Mouse (Mus musculus) embryonic facial prominence, embryonic 14.5 days (tissue): ENCODE results near the gene Yeats2. TPM values are rescaled to one million over a fixed set of nuclear protein-coding genes. Genes with fewer than 3 reads are reported as not detected.

ENCODE experiments used
- ATAC-seq: fragments of 200-750 bp; cut with Nextera tagmentation; 2 replicates; pipeline ENCODE4 v1.8.0; 2017; ENCODE audit warnings: low read depth, moderate number of reproducible peaks, moderate TSS enrichment
- DNase-seq: peaks from one replicate; pipeline ENCODE4 v3.0.0-alpha.2; 2015; ENCODE audit warnings: low spot score
- H3K27ac ChIP-seq: fragments of 300-500 bp; sonication (generic); replicated peaks from 2 replicates; pipeline ENCODE4 v1.5.1; 2014; ENCODE audit warnings: low read depth, mild to moderate bottlenecking, low read length, moderate library complexity
- H3K27me3 ChIP-seq: fragments of 300-500 bp; sonication (generic); replicated peaks from 2 replicates; pipeline ENCODE4 v1.6.1; 2014; ENCODE audit warnings: low read length; ENCODE audit not compliant: control insufficient read depth, insufficient read depth
- H3K36me3 ChIP-seq: fragments of 300-500 bp; sonication (generic); 2 replicates; pipeline ENCODE4 v1.6.1; 2014; ENCODE audit warnings: low read length, mixed read lengths; ENCODE audit not compliant: control insufficient read depth, insufficient read depth
- H3K4me1 ChIP-seq: fragments of 300-500 bp; sonication (generic); 2 replicates; pipeline ENCODE4 v1.6.1; 2014; ENCODE audit warnings: antibody characterized with exemption, low read length; ENCODE audit not compliant: control insufficient read depth, insufficient read depth
- H3K4me2 ChIP-seq: fragments of 300-500 bp; sonication (generic); 2 replicates; pipeline ENCODE4 v1.6.1; 2014; ENCODE audit warnings: low read depth, mild to moderate bottlenecking, low read length, moderate library complexity, mixed read lengths
- H3K4me3 ChIP-seq: fragments of 300-500 bp; sonication (generic); 2 replicates; pipeline ENCODE4 v1.5.1; 2014; ENCODE audit warnings: low read depth, mild to moderate bottlenecking, low read length
- H3K9ac ChIP-seq: fragments of 300-500 bp; sonication (generic); 2 replicates; pipeline ENCODE4 v1.6.1; 2014; ENCODE audit warnings: low read depth, mild to moderate bottlenecking, low read length, moderate library complexity, mixed read lengths
- H3K9me3 ChIP-seq: fragments of 300-500 bp; sonication (generic); 2 replicates; pipeline ENCODE4 v1.6.1; 2016; ENCODE audit warnings: low read length; ENCODE audit not compliant: control insufficient read depth
- WGBS: fragments of 180-500 bp; shearing (Covaris S2); extraction: QIAGEN DNeasy Blood & Tissue Kit; methylation state at CpG from one replicate; pipeline ENCODE4 v1.1.7; 2014; 5-methylcytosine and 5-hydroxymethylcytosine counted together
- polyA plus RNA-seq: library from polyadenylated mRNA; unstranded; fragments of >200 nt; fragmentation: Nextera tagmentation; extraction: Ambion mirVana; gene quantifications from 2 replicates; pipeline ENCODE4 v1.2.1, GENCODE M21; 2014

Yeats2 gene
- polyA plus RNA-seq, 1 experiment from 2014 or later, result 25.4 TPM

DNA sequence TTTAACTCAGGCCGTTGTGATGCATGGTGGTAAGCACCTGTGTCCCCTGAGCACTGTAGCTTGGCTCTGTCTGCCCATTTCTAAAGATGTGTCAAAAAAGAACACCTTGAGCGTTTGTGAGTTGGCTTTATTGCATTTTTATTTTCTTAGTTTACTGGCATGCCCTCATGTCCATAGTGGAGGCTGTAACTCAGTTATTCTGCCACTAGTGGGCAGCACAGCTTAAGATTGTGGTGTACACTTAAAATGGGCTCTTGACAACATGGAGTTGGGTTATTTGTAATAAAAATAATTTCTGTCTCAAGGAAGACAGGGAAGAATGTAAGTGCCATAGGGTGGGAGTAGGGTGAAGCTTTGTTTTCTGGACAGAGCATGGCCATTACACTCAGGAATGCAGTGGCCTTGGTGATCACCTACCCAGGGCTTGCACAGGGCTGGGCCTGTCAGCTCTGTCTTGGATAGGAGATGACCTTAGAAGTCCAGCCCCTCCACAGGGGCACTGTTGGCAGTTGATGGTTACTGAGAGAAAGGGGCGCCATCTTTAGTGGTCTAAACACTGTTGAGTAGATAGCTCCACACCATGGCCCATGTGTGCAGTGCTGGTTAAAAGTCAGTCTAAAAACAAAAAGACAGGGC is 72.8 kb downstream of the Yeats2 start:
- Histone ChIP-seq H3K27me3 (no peaks in the 10 kb centered on the region), H3K4me3 (no peak overlapping the region), H3K27ac (no peak overlapping the region), H3K4me2 (no peak overlapping the region), H3K9ac (no peak overlapping the region), H3K4me1 (no peaks in the 10 kb centered on the region), H3K9me3 (no peaks in the 10 kb centered on the region), H3K36me3 (peaks cover 96% of the 10 kb centered on the region)
- WGBS, result 86% methylated on average over 3 of the region's 3 CpGs
- DNase-seq (peak; percentile 60), ATAC-seq (no peak)

DNA sequence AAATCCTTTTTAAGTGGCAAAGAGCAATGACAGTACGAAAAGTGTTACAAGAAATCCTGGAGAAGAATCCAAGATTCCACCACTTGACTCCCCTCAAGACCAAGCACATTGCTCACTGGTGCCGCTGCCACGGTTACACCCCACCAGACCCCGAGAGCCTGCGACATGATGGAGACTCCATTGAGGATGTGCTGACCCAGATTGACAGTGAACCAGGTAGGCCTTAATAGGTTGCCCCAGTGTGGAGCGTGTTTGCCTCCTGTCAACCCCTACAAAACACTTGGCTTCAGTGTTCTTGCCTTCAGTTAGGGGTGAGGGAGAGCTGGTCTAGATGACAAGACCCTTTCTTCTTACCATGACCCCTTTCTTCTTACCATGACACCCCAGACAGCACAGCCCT is 81.9 kb downstream of the Yeats2 start:
- ATAC-seq (no peak), DNase-seq (no peak)
- H3K9me3 ChIP-seq, result no peaks in the 10 kb centered on the region
- no peak overlapping the region for H3K9ac ChIP-seq
- H3K36me3 ChIP-seq, result peaks cover 83% of the 10 kb centered on the region
- H3K27me3 ChIP-seq, result no peaks in the 10 kb centered on the region
- H3K4me2 ChIP-seq, result no peak overlapping the region
- H3K4me1 ChIP-seq, result no peaks in the 10 kb centered on the region
- 95% methylated on average over 6 of the region's 6 CpGs for WGBS
- H3K4me3 ChIP-seq, result no peak overlapping the region
- no peak overlapping the region for H3K27ac ChIP-seq

DNA sequence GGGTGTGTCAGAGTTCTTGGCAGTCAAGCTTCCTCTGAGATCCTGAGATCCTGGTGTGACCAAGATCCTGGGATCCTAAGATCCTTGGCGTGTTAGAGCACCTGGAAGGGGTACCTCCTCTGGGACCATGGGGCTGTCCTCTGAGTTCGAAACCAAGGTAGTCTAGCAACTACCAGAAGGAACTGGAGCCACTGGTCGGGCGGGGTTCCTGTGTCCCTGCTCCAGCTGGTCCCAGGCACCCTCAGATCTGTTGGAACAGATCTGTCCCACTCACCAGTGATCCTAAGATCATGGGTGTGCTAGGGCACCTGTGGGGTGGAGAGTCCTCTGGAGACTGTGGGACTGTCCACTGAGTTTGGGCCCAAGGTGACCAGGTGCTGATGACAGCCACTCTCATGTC is 85.8 kb downstream of the Yeats2 start:
- Histone ChIP-seq H3K27ac (no peak overlapping the region), H3K9me3 (no peaks in the 10 kb centered on the region), H3K4me1 (no peaks in the 10 kb centered on the region), H3K27me3 (no peaks in the 10 kb centered on the region), H3K4me2 (no peak overlapping the region), H3K36me3 (peaks cover 82% of the 10 kb centered on the region), H3K9ac (no peak overlapping the region), H3K4me3 (no peak overlapping the region)
- DNase-seq (no peak), ATAC-seq (no peak)
- WGBS, result 90% methylated on average over 4 of the region's 4 CpGs

DNA sequence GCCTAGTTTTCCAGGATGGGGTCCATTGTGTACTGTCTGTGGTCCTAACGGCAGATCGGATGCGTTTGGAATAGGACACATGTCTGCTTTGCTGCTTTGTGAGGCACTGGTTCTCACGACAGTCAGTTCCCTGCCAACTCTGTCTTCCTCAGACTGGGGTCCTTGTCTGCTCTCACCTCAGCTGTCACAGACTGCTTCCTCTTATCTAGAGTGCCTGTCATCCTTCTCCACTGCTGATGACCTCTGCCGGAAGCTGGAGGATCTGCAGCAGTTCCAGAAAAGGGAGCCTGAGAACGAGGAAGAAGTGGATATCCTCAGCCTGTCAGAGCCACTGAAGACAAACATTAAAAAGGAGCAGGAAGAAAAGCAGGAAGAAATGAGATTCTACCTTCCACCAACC is 86.6 kb downstream of the Yeats2 start:
- no peak overlapping the region for H3K27ac ChIP-seq
- DNase-seq (no peak), ATAC-seq (no peak)
- no peaks in the 10 kb centered on the region for H3K27me3 ChIP-seq
- no peak overlapping the region for H3K9ac ChIP-seq
- H3K4me3 ChIP-seq, result no peak overlapping the region
- 73% methylated on average over 6 of the region's 6 CpGs for WGBS
- no peaks in the 10 kb centered on the region for H3K4me1 ChIP-seq
- H3K4me2 ChIP-seq, result no peak overlapping the region
- H3K36me3 ChIP-seq, result peaks cover 78% of the 10 kb centered on the region
- H3K9me3 ChIP-seq, result no peaks in the 10 kb centered on the region

DNA sequence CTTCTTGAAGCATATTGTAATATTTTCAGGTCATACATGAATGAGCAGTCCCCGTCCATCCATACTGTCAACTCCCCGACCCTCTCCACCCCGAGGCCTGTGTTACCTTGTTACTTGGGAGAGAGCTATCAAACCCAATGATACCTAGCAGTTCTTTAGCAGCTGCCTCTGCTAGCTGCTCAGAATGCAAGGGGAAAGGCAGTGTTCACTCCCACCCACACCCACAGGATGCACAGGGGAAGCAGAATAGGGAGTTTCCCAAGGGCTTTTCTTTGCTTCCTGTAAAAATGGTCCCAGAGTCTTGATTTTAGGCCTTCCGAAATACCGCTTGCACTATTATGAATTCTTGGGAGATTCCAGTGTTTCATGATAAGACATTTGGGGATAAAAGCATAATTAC is 87.3 kb downstream of the Yeats2 start:
- ATAC-seq (no peak), DNase-seq (no peak)
- Histone ChIP-seq H3K27me3 (no peaks in the 10 kb centered on the region), H3K27ac (no peak overlapping the region), H3K4me1 (no peaks in the 10 kb centered on the region), H3K4me3 (no peak overlapping the region), H3K4me2 (no peak overlapping the region), H3K9ac (no peak overlapping the region), H3K9me3 (no peaks in the 10 kb centered on the region), H3K36me3 (peaks cover 71% of the 10 kb centered on the region)
- 91% methylated on average over 5 of the region's 5 CpGs for WGBS

DNA sequence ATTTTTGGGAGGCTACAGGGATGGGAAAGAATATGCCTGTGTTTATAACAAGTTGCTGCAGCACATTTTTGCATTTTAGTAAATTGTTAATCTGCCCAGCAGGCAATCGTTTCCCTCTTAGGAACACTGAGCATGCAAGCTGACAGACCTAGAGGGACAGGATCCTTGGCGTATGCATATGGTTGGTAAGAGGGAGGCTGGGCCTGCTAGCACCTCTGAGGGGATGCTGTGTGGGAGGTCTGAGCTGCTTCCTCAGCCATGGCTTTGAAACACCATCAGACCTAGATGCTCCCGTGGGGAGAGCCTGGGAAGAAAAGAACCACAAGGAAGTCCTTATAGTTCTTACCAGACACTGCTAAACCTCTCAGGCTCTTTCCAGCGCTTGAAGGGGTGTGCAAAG is 93.5 kb downstream of the Yeats2 start:
- no peak overlapping the region for H3K9ac ChIP-seq
- DNase-seq (no peak), ATAC-seq (no peak)
- no peak overlapping the region for H3K27ac ChIP-seq
- H3K27me3 ChIP-seq, result no peaks in the 10 kb centered on the region
- H3K4me1 ChIP-seq, result no peaks in the 10 kb centered on the region
- peaks cover 33% of the 10 kb centered on the region for H3K36me3 ChIP-seq
- no peaks in the 10 kb centered on the region for H3K9me3 ChIP-seq
- no peak overlapping the region for H3K4me2 ChIP-seq
- no peak overlapping the region for H3K4me3 ChIP-seq
- WGBS, result 52% methylated on average over 4 of the region's 4 CpGs

DNA sequence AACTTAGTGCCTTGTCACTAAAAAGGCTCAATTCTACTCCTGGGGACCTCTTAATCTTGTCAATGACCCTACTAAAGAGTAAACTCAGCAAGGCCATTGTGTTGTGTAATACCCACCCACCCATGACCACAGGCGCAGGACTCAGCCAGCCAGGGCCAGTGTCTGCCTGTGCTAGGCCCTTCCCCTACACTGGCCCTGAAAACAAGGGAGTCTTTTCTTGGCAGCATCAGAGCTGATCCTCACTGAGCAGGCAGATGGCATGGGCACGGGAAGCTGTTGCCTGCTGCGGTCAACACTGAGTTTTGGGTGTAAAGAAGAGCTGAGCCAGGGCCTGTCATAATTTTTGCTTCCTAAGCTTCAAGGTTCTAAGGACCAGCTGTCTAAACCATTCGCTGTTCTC is 96.6 kb downstream of the Yeats2 start:
- Histone ChIP-seq H3K27me3 (no peaks in the 10 kb centered on the region), H3K27ac (no peak overlapping the region), H3K4me2 (no peak overlapping the region), H3K4me1 (no peaks in the 10 kb centered on the region), H3K4me3 (no peak overlapping the region), H3K9me3 (no peaks in the 10 kb centered on the region), H3K9ac (no peak overlapping the region), H3K36me3 (peaks cover 5% of the 10 kb centered on the region; the same call in 1 of the 2 replicates)
- DNase-seq, result no peak
- 65% methylated on average over 4 of the region's 4 CpGs for WGBS
- ATAC-seq, result no peak

DNA sequence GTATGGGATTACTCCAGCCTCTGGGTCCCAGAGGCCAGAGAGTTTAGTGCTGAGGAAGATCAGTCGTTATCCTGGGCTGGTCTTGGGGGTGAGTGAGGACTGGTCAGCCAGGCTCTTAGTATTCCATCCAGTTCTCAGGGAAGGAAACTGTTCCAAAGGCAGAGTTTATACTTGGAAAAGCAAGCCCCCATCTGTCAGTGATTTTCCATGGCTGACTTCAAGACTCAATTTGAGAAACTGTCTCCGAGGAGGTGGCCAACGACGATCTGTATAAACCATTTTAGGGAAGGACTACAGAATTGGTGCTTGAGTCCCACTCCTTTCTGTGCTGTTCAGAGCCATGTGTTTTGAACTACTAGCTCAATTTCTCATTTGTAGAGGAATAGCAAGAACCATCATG is 97.8 kb downstream of the Yeats2 start:
- Histone ChIP-seq H3K4me2 (no peak overlapping the region), H3K9me3 (no peaks in the 10 kb centered on the region), H3K27ac (no peak overlapping the region), H3K27me3 (no peaks in the 10 kb centered on the region), H3K9ac (no peak overlapping the region), H3K4me3 (no peak overlapping the region), H3K4me1 (no peaks in the 10 kb centered on the region), H3K36me3 (peaks cover 5% of the 10 kb centered on the region; the same call in 1 of the 2 replicates)
- no peak for DNase-seq
- ATAC-seq, result no peak
- WGBS, result 70% methylated on average over 4 of the region's 4 CpGs
